Mouse (Mus musculus) CH12.LX (cell line): ENCODE measurements around the gene Fam209. TPM values are rescaled to one million over a fixed set of nuclear protein-coding genes. Genes with fewer than 3 reads are reported as not detected.
A peak's percentile ranks its signal among the peaks of the same experiment; 100 is the strongest.

Experiments used
- DNase-seq: peaks from one replicate; pipeline ENCODE4 v3.0.0-alpha.2; 2013; ENCODE audit errors: extremely low read depth
- H3K27ac ChIP-seq: 2 replicates; pipeline ENCODE4 v1.5.1; 2012; ENCODE audit warnings: low read depth, mild to moderate bottlenecking, control low read depth, moderate library complexity; ENCODE audit not compliant: insufficient read depth
- H3K27me3 ChIP-seq: replicated peaks from 2 replicates; pipeline ENCODE3; 2012; ENCODE audit warnings: inconsistent platforms
- H3K36me3 ChIP-seq, 2 experiments: replicated peaks in 1 of 2; 2 replicates each; pipeline versions ENCODE3 to v1.6.1; 2012; ENCODE audit warnings: inconsistent platforms in 1 of 2, low read length in 1 of 2, mild to moderate bottlenecking in 1 of 2, mixed read lengths in 1 of 2, moderate library complexity in 1 of 2; ENCODE audit not compliant: control insufficient read depth in 1 of 2, insufficient read depth in 1 of 2
- H3K4me1 ChIP-seq, 2 experiments: 2 replicates each; pipeline ENCODE4 v1.6.1; 2012; ENCODE audit warnings: inconsistent platforms in 1 of 2, moderate library complexity in 1 of 2; ENCODE audit not compliant: insufficient read depth in 2 of 2, control insufficient read depth in 1 of 2
- H3K4me2 ChIP-seq: 2 replicates; pipeline ENCODE4 v1.6.1; 2012; ENCODE audit warnings: low read depth, mild to moderate bottlenecking, control low read depth; ENCODE audit not compliant: poor library complexity, insufficient read depth, severe bottlenecking
- H3K4me3 ChIP-seq, 3 experiments: fragments of 150-350 bp in 1 of 3; sonication (generic) in 1 of 3; replicated peaks in 1 of 3; 2 replicates each; pipeline versions ENCODE3 to v1.5.1; 2011 to 2012; ENCODE audit warnings: low read depth in 2 of 3, low read length in 2 of 3, mild to moderate bottlenecking in 2 of 3, moderate library complexity in 2 of 3, control low read depth in 1 of 3, improper control_type of control experiment in 1 of 3, inconsistent platforms in 1 of 3, mixed read lengths in 1 of 3; ENCODE audit not compliant: poor library complexity in 1 of 3
- H3K79me2 ChIP-seq: replicated peaks from 2 replicates; pipeline ENCODE4 v1.6.1; 2012; ENCODE audit warnings: mild to moderate bottlenecking, moderate library complexity; ENCODE audit not compliant: control insufficient read depth, poor library complexity, insufficient read depth, severe bottlenecking; ENCODE audit errors: extremely low read depth
- H3K9ac ChIP-seq: 2 replicates; pipeline ENCODE4 v1.6.1; 2012; ENCODE audit warnings: low read depth, mild to moderate bottlenecking, control low read depth, moderate library complexity; ENCODE audit not compliant: insufficient read depth
- H3K9me3 ChIP-seq: replicated peaks from 2 replicates; pipeline ENCODE3; 2012; ENCODE audit warnings: low read length, inconsistent platforms, mixed read lengths
- BHLHE40 ChIP-seq: IDR thresholded peaks from 2 replicates; pipeline ENCODE4 v1.6.1; 2011; ENCODE audit warnings: mild to moderate bottlenecking, low read depth, low read length, improper control_type of control experiment
- CHD1 ChIP-seq: IDR thresholded peaks from 2 replicates; pipeline ENCODE4 v1.6.1; 2012; ENCODE audit warnings: low read depth, low read length, improper control_type of control experiment, inconsistent platforms
- CHD2 ChIP-seq: IDR thresholded peaks from 2 replicates; pipeline ENCODE4 v1.6.1; 2011; ENCODE audit warnings: low read length, improper control_type of control experiment
- EP300 ChIP-seq: IDR thresholded peaks from 2 replicates; pipeline ENCODE4 v1.6.1; 2011; ENCODE audit warnings: low read length, improper control_type of control experiment
- ETS1 ChIP-seq: conservative IDR thresholded peaks from 2 replicates; pipeline ENCODE4 v1.6.1; 2012; ENCODE audit warnings: low read depth, mild to moderate bottlenecking, inconsistent platforms, low read length, improper control_type of control experiment, moderate library complexity
- GABPA ChIP-seq: IDR thresholded peaks from 2 replicates; pipeline ENCODE4 v1.6.1; 2012; ENCODE audit warnings: low read depth, low read length, improper control_type of control experiment, inconsistent platforms; ENCODE audit not compliant: insufficient replicate concordance
- IRF4 ChIP-seq: IDR thresholded peaks from 2 replicates; pipeline ENCODE4 v1.6.1; 2014; ENCODE audit warnings: low read depth, mild to moderate bottlenecking, inconsistent platforms, low read length, improper control_type of control experiment
- JUN ChIP-seq: IDR thresholded peaks from 2 replicates; pipeline ENCODE4 v1.6.1; 2011; ENCODE audit warnings: low read depth, mild to moderate bottlenecking, low read length, improper control_type of control experiment, moderate library complexity; ENCODE audit not compliant: insufficient read depth
- JUND ChIP-seq: conservative IDR thresholded peaks from 2 replicates; pipeline ENCODE4 v1.6.1; 2011; ENCODE audit warnings: low read depth, low read length, improper control_type of control experiment
- KAT2A ChIP-seq: IDR thresholded peaks from 2 replicates; pipeline ENCODE4 v1.6.1; 2012; ENCODE audit warnings: low read length, improper control_type of control experiment, inconsistent platforms; ENCODE audit not compliant: insufficient replicate concordance
- MAX ChIP-seq: IDR thresholded peaks from 2 replicates; pipeline ENCODE4 v1.6.1; 2011; ENCODE audit warnings: low read length, improper control_type of control experiment
- MEF2A ChIP-seq: IDR thresholded peaks from 2 replicates; pipeline ENCODE4 v1.6.1; 2014; ENCODE audit warnings: low read depth, mild to moderate bottlenecking, inconsistent platforms, low read length, improper control_type of control experiment, borderline replicate concordance
- MYC ChIP-seq: IDR thresholded peaks from 2 replicates; pipeline ENCODE4 v1.6.1; 2011; ENCODE audit warnings: low read depth, mild to moderate bottlenecking, improper control_type of control experiment, low read length
- NELFE ChIP-seq: IDR thresholded peaks from 2 replicates; pipeline ENCODE4 v1.6.1; 2011; ENCODE audit warnings: low read depth, low read length, improper control_type of control experiment
- PAX5 ChIP-seq: IDR thresholded peaks from 2 replicates; pipeline ENCODE4 v1.6.1; 2012; ENCODE audit warnings: low read length, inconsistent platforms, mixed read lengths
- POLR2AphosphoS2 ChIP-seq: IDR thresholded peaks from 2 replicates; pipeline ENCODE4 v1.6.1; 2011; ENCODE audit warnings: low read depth, low read length, improper control_type of control experiment
- SIN3A ChIP-seq: IDR thresholded peaks from 2 replicates; pipeline ENCODE4 v1.6.1; 2012; ENCODE audit warnings: low read length, improper control_type of control experiment, inconsistent platforms
- TBP ChIP-seq: conservative IDR thresholded peaks from 2 replicates; pipeline ENCODE4 v1.6.1; 2011; ENCODE audit warnings: low read depth, low read length, improper control_type of control experiment
- USF1 ChIP-seq: IDR thresholded peaks from 2 replicates; pipeline ENCODE4 v1.6.1; 2014; ENCODE audit warnings: low read depth, mild to moderate bottlenecking, inconsistent platforms, low read length, improper control_type of control experiment
- USF2 ChIP-seq: conservative IDR thresholded peaks from 2 replicates; pipeline ENCODE4 v1.6.1; 2011; ENCODE audit warnings: low read depth, low read length, improper control_type of control experiment
- ZC3H11A ChIP-seq: IDR thresholded peaks from 2 replicates; pipeline ENCODE4 v1.6.1; 2012; ENCODE audit warnings: low read depth, mild to moderate bottlenecking, inconsistent platforms, low read length, improper control_type of control experiment
- ZKSCAN1 ChIP-seq: IDR thresholded peaks from 2 replicates; pipeline ENCODE4 v1.6.1; 2012; ENCODE audit warnings: low read depth, inconsistent platforms, low read length, improper control_type of control experiment, borderline replicate concordance
- dilution Hi-C: fragments of 300-500 bp; cut with MboI; formaldehyde crosslinking; loops from 2 replicates; pipeline ENCODE4 v1.14.3; 2020; ENCODE audit warnings: low sequenced_read_pairs; ENCODE audit not compliant: extremely low pct_unique_long_range_greater_than_20kb, extremely low pct_ligation_motif_present
- in situ Hi-C: fragments of 300-500 bp; cut with MboI; formaldehyde crosslinking; loops from 3 replicates; pipeline ENCODE4 v1.14.3; 2019; ENCODE audit warnings: low sequenced_read_pairs, low pct_ligation_motif_present, low pct_unique_long_range_greater_than_20kb, mixed read lengths
- polyA plus RNA-seq: library from polyadenylated mRNA; unstranded; fragments of >175 nt; gene quantifications from 2 replicates; pipeline ENCODE4 v1.2.1, GENCODE M21; 2012; ENCODE audit warnings: low read depth; ENCODE audit not compliant: insufficient read length
- total RNA-seq, 2 experiments: library from RNA; depleted of rRNA; stranded (reverse); fragments of 300-350 nt in 1 of 2; fragments of >200 nt in 1 of 2; gene quantifications; 2 replicates each; pipeline ENCODE4 v1.2.3; 2012 to 2014

Gene Fam209
- total and polyA plus RNA-seq, 3 experiments: 0.25 to 1.2 TPM; not detected in 1

GRCm38 (mm10) chr2:172439843-172440639 lies 32.3 kb upstream of the Fam209 start, which contains the start of gene Rtf2 (continued):
- TF ChIP-seq BHLHE40: no peak
- no peak for TF ChIP-seq ZC3H11A
- peak; percentile 54 for TF ChIP-seq TBP
- no peak for TF ChIP-seq PAX5
- TF ChIP-seq USF1: no peak
- TF ChIP-seq ZKSCAN1: no peak
- peak; percentile 69 for TF ChIP-seq IRF4
- TF ChIP-seq JUN: no peak
- TF ChIP-seq MEF2A: 0 out of 2 replicates have a peak, but pooled peaks have one; percentile 26
- peak; percentile 99 for TF ChIP-seq SIN3A
- peak; percentile 75 for TF ChIP-seq POLR2AphosphoS2
- TF ChIP-seq, all 38 proteins: peak for 22

- Histone ChIP-seq H3K4me2 (peak overlapping the region; percentile 97), H3K27me3 (no peaks in the 10 kb centered on the region), H3K27ac (peak overlapping the region; percentile 27; the same call in 1 of the 2 replicates), H3K36me3 (peaks cover 6 to 30% of the 10 kb centered on the region in 2 experiments), H3K4me3 (peak overlapping the region; percentile 77 to 100 (median 96)), H3K4me1 (peaks cover 13 to 44% of the 10 kb centered on the region in 2 experiments), H3K9ac (peak overlapping the region; percentile 79), H3K79me2 (peaks cover 40% of the 10 kb centered on the region), H3K9me3 (no peaks in the 10 kb centered on the region)
- dilution Hi-C loops: no loop called here
- no peak for DNase-seq
- TF ChIP-seq JUN (no peak), BHLHE40 (no peak), MEF2A (0 out of 2 replicates have a peak, but pooled peaks have one; percentile 3), CHD1 (no peak)
- in situ Hi-C loops: loop anchor here (5.0 to 10.0 kb wide), 2 partner anchors 68 to 216 kb away; partner anchors contain the start of genes Aurka and Cstf1
Observed at GRCm38 (mm10) chr2:172440640-172441005, 31.7 kb upstream of the Fam209 start.

DNA sequence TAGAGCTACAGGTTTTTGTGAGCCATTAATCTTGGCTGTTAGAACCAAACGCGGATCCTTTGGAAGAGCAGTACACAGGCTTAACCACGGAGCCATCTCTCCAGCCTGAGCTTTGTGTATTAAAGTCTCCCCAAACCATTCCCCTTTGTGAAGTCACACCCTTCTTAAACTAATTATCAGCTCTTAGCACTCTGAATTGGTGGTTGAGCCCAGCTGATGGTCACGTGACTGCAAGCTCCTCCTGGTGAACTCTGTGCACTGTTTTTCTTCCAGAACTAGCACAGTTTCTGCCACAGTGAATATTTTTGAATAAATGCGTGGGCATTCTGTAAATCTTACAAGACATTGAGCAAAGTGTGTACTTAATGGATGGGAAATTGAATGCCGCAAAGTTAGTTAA lies 31.1 kb upstream of the Fam209 start:
- DNase-seq: peak; percentile 38
- H3K27ac ChIP-seq: no peak overlapping the region
- H3K27me3 ChIP-seq: no peaks in the 10 kb centered on the region
- peaks cover 11 to 38% of the 10 kb centered on the region in 2 experiments for H3K4me1 ChIP-seq
- H3K4me3 ChIP-seq: peak overlapping the region; percentile 77 to 100 (median 96)
- H3K79me2 ChIP-seq: peaks cover 40% of the 10 kb centered on the region
- in situ Hi-C loops (loop anchor here (5.0 to 10.0 kb wide), 2 partner anchors 69 to 216 kb away; partner anchors contain the start of genes Aurka and Cstf1), dilution Hi-C loops (no loop called here)
- peaks cover 11 to 35% of the 10 kb centered on the region in 2 experiments for H3K36me3 ChIP-seq
- TF ChIP-seq EP300 (no peak), MYC (no peak), ZC3H11A (no peak), KAT2A (no peak), JUND (no peak), ZKSCAN1 (no peak), USF1 (peak; percentile 83), ETS1 (no peak), GABPA (no peak), CHD1 (no peak), NELFE (no peak), IRF4 (no peak), USF2 (peak; percentile 85), CHD2 (no peak), MAX (peak; percentile 15; the same call in 1 of the 2 replicates)
- TF ChIP-seq, all 38 proteins: peak for 3
- Histone ChIP-seq H3K9ac (peak overlapping the region; percentile 79), H3K4me2 (peak overlapping the region; percentile 97), H3K9me3 (no peaks in the 10 kb centered on the region)
